In genomic region chr19:7090369-7091064, GRCm38 (mm10) we compare ENCODE assay signal across 9 mouse cellular contexts. TPM values are rescaled to one million over a fixed set of nuclear protein-coding genes. Genes with fewer than 3 reads are reported as not detected.
DNase-seq lines count a peak whose midpoint lies in the region; ATAC-seq and TF ChIP-seq lines count a peak whose summit lies in the region.
"Had no signal": no experiment of that assay in that cellular context is flagged by ENCODE, and none has a peak within 500 bp of the region (broad histone marks: within the 10 kb centered on the region; RNA-seq: fewer than 3 reads in every experiment).

No protein-coding gene starts in this region.

- H3K4me1 ChIP-seq in liver, embryonic 16.5 days (ENCODE audit: control insufficient read depth, low read depth, low read length): no peaks in the 10 kb centered on the region
- peaks cover 72% of the 10 kb centered on the region for H3K4me1 ChIP-seq in hindbrain, embryonic 13.5 days (replicated peaks)
- H3K4me1 ChIP-seq in neural tube, embryonic 13.5 days (replicated peaks): peaks cover 74% of the 10 kb centered on the region
- H3K4me1 ChIP-seq in lung, adult 2 months (ENCODE audit: control insufficient read depth, insufficient read depth, low read length): no peaks in the 10 kb centered on the region

- H3K4me2 ChIP-seq in liver, embryonic 16.5 days (ENCODE audit: low read depth, low read length): no peak overlapping the region
- H3K4me2 ChIP-seq in hindbrain, embryonic 13.5 days: 0 out of 2 replicates have a peak overlapping the region, but pooled peaks have one; percentile 6
- H3K4me2 ChIP-seq in neural tube, embryonic 13.5 days: no peak overlapping the region

- H3K4me3 ChIP-seq in liver, embryonic 16.5 days (ENCODE audit: low read depth, low read length): no peak overlapping the region
- H3K4me3 ChIP-seq in hindbrain, embryonic 13.5 days: no peak overlapping the region
- H3K4me3 ChIP-seq in neural tube, embryonic 13.5 days: no peak overlapping the region
- no peak overlapping the region for H3K4me3 ChIP-seq in lung, adult 2 months (replicated peaks; ENCODE audit: extremely low read depth, low read depth, low read length)

- H3K27me3 ChIP-seq in liver, embryonic 16.5 days (ENCODE audit: control insufficient read depth, insufficient read depth, low read depth, low read length): peaks cover 7% of the 10 kb centered on the region; the same call in 1 of the 2 replicates
- H3K27me3 ChIP-seq in hindbrain, embryonic 13.5 days: peaks cover 38% of the 10 kb centered on the region
- peaks cover 42% of the 10 kb centered on the region for H3K27me3 ChIP-seq in neural tube, embryonic 13.5 days

- TF ChIP-seq CTCF in lung, adult 2 months (IDR thresholded peaks at IDR 0.05; ENCODE audit: insufficient read depth, low read length): no peak

- no peaks in the 10 kb centered on the region for H3K36me3 ChIP-seq in liver, embryonic 16.5 days (ENCODE audit: control insufficient read depth, insufficient read depth)
- H3K36me3 ChIP-seq in hindbrain, embryonic 13.5 days: no peaks in the 10 kb centered on the region
- H3K36me3 ChIP-seq in neural tube, embryonic 13.5 days: no peaks in the 10 kb centered on the region

- TF ChIP-seq POLR2A in lung, adult 2 months (IDR thresholded peaks at IDR 0.05; ENCODE audit: borderline replicate concordance, extremely low read depth, low read depth, low read length): no peak

- no peak for DNase-seq in frontal cortex, postnatal 14 days (ENCODE audit: low spot score in 2 of 2)
- DNase-seq in liver: no peak
- DNase-seq in lung, adult 2 months: no peak

- 0 out of 2 replicates have a peak overlapping the region, but pooled peaks have one; percentile 12 for H3K27ac ChIP-seq in liver, embryonic 16.5 days (ENCODE audit: low read length)
- peak overlapping the region; percentile 81 for H3K27ac ChIP-seq in hindbrain, embryonic 13.5 days
- H3K27ac ChIP-seq in neural tube, embryonic 13.5 days (replicated peaks): peak overlapping the region; percentile 72

- 49% methylated on average over 10 of the region's 10 CpGs for WGBS in liver, embryonic 16.5 days (ENCODE audit: insufficient replicate concordance)
- WGBS in hindbrain, embryonic 13.5 days: 18% methylated on average over 10 of the region's 10 CpGs
- whole genome bisulfite sequencing in neural tube, embryonic 13.5 days: 20% methylated on average over 10 of the region's 10 CpGs
- whole genome bisulfite sequencing in lung, adult 2 months: 56% methylated on average over 10 of the region's 10 CpGs

- no peaks in the 10 kb centered on the region for H3K9me3 ChIP-seq in liver, embryonic 16.5 days (replicated peaks; ENCODE audit: control insufficient read depth, low read length)
- H3K9me3 ChIP-seq in hindbrain, embryonic 13.5 days: no peaks in the 10 kb centered on the region
- no peaks in the 10 kb centered on the region for H3K9me3 ChIP-seq in neural tube, embryonic 13.5 days
- H3K9me3 ChIP-seq: megakaryocyte, embryonic 14.5 days had no signal

- no peak overlapping the region for H3K9ac ChIP-seq in liver, embryonic 16.5 days (ENCODE audit: low read depth, low read length)
- H3K9ac ChIP-seq in hindbrain, embryonic 13.5 days: peak overlapping the region; percentile 55
- peak overlapping the region; percentile 43; the same call in 1 of the 2 replicates for H3K9ac ChIP-seq in neural tube, embryonic 13.5 days

- ATAC-seq in frontal cortex, adult (ENCODE audit: low TSS enrichment): peak; percentile 39
- no peak for ATAC-seq in liver, embryonic 16.5 days (ENCODE audit: low read depth)
- ATAC-seq in hindbrain, embryonic 13.5 days (ENCODE audit: low FRiP score): no peak
- ATAC-seq in neural tube, embryonic 13.5 days (ENCODE audit: low read depth): peak; percentile 24; the same call in 1 of the 2 replicates
- ATAC-seq in erythroblast, adult 5-6 weeks (replicated peaks; ENCODE audit: low FRiP score, poor library complexity, severe bottlenecking): no peak

RNA-seq across cellular contexts. Expression of gene Flrt1, which starts 15.0 kb away (rescaled TPM):
- 0.09 and 0.19 TPM in 2 replicates for polyA plus RNA-seq in liver, embryonic 16.5 days (2015; fragmentation: Nextera tagmentation; extraction: Ambion mirVana)
- polyA plus RNA-seq in hindbrain, embryonic 13.5 days (2015; fragmentation: Nextera tagmentation; extraction: Ambion mirVana): 7.1 and 8.1 TPM in 2 replicates
- polyA plus RNA-seq in neural tube, embryonic 13.5 days (2015; fragmentation: Nextera tagmentation; extraction: Ambion mirVana): 9.6 and 10.9 TPM in 2 replicates
- 0.29 and 0.40 TPM in 2 replicates for polyA plus RNA-seq in lung, adult 2 months (2012; rRNA removed)
- total RNA-seq in erythroblast, adult 5-6 weeks (2015; ENCODE audit: low replicate concordance): not detected in 2 replicates
- total RNA-seq in erythroblast, adult 5-6 weeks (2017; ENCODE audit: low replicate concordance): not detected in 2 replicates

RNA-seq across cellular contexts. Expression of gene Macrod1, which starts 33.9 kb away (rescaled TPM):
- 4.6 and 5.8 TPM in 2 replicates for polyA plus RNA-seq in liver, embryonic 16.5 days (2015; fragmentation: Nextera tagmentation; extraction: Ambion mirVana)
- 4.2 and 5.3 TPM in 2 replicates for polyA plus RNA-seq in hindbrain, embryonic 13.5 days (2015; fragmentation: Nextera tagmentation; extraction: Ambion mirVana)
- polyA plus RNA-seq in neural tube, embryonic 13.5 days (2015; fragmentation: Nextera tagmentation; extraction: Ambion mirVana): 4.4 and 5.2 TPM in 2 replicates
- 42.0 and 44.3 TPM in 2 replicates for polyA plus RNA-seq in lung, adult 2 months (2012; rRNA removed)
- 0.77 and 4.2 TPM in 2 replicates for total RNA-seq in erythroblast, adult 5-6 weeks (2015; ENCODE audit: low replicate concordance)
- 0.94 TPM in 1 of 2 replicates, not detected in the other for total RNA-seq in erythroblast, adult 5-6 weeks (2017; ENCODE audit: low replicate concordance)

RNA-seq across cellular contexts. Expression of gene Stip1, which starts 50.8 kb away (rescaled TPM):
- 103 and 104 TPM in 2 replicates for polyA plus RNA-seq in liver, embryonic 16.5 days (2015; fragmentation: Nextera tagmentation; extraction: Ambion mirVana)
- polyA plus RNA-seq in hindbrain, embryonic 13.5 days (2015; fragmentation: Nextera tagmentation; extraction: Ambion mirVana): 233 and 239 TPM in 2 replicates
- polyA plus RNA-seq in neural tube, embryonic 13.5 days (2015; fragmentation: Nextera tagmentation; extraction: Ambion mirVana): 244 and 248 TPM in 2 replicates
- polyA plus RNA-seq in lung, adult 2 months (2012; rRNA removed): 25.0 and 31.4 TPM in 2 replicates
- total RNA-seq in erythroblast, adult 5-6 weeks (2015; ENCODE audit: low replicate concordance): 39.1 and 40.2 TPM in 2 replicates
- total RNA-seq in erythroblast, adult 5-6 weeks (2017; ENCODE audit: low replicate concordance): 33.4 and 44.3 TPM in 2 replicates

Comparison
In these comparisons a context has a peak if more than half of its experiments do, and no peak if none do; other contexts are left out.
1. ATAC-seq: peak in frontal cortex, adult (single experiment) and neural tube, embryonic 13.5 days (single experiment); none in liver, embryonic 16.5 days (single experiment), hindbrain, embryonic 13.5 days (single experiment) and erythroblast, adult 5-6 weeks (single experiment).
2. H3K27ac ChIP-seq: peak in every context shown above with its lines; median percentile 81 in hindbrain, embryonic 13.5 days; 72 in neural tube, embryonic 13.5 days; 12 in liver, embryonic 16.5 days.